28 mouse cellular contexts compared by ENCODE assay signal in genomic region chr2:50147308-50147707, GRCm38 (mm10).
A peak's percentile ranks its signal among the peaks of the same experiment; 100 is the strongest.
DNase-seq lines count a peak whose midpoint lies in the region; ATAC-seq and TF ChIP-seq lines count a peak whose summit lies in the region.
"Had no signal": no experiment of that assay in that cellular context is flagged by ENCODE, and none has a peak within 500 bp of the region (broad histone marks: within the 10 kb centered on the region; RNA-seq: fewer than 3 reads in every experiment).

No protein-coding gene starts in this region.

- no peak for ATAC-seq in forebrain, postnatal 0 days
- ATAC-seq in forebrain, embryonic 13.5 days = no peak
- ATAC-seq in granulocyte monocyte progenitor cell, adult 5-6 weeks (replicated peaks; ENCODE audit: poor library complexity, severe bottlenecking) = peak; percentile 48; the same call in 1 of the 2 replicates
- peak; percentile 24; the same call in 1 of the 2 replicates for ATAC-seq in limb, embryonic 15.5 days (ENCODE audit: insufficient number of reproducible peaks, low FRiP score, low TSS enrichment, low read depth)
- no peak for ATAC-seq in midbrain, postnatal 0 days (ENCODE audit: low FRiP score)
- ATAC-seq: hindbrain, postnatal 0 days; intestine, embryonic 15.5 days; midbrain, embryonic 16.5 days; Patski had no signal

- H3K27me3 ChIP-seq in forebrain, postnatal 0 days (ENCODE audit: insufficient read depth, low read length) = no peaks in the 10 kb centered on the region
- H3K27me3 ChIP-seq in forebrain, embryonic 13.5 days = no peaks in the 10 kb centered on the region
- H3K27me3 ChIP-seq in limb, embryonic 15.5 days = no peaks in the 10 kb centered on the region
- no peaks in the 10 kb centered on the region for H3K27me3 ChIP-seq in midbrain, postnatal 0 days (ENCODE audit: insufficient read depth, low read length)
- H3K27me3 ChIP-seq: hindbrain, embryonic 12.5 days; intestine, embryonic 15.5 days; neural tube, embryonic 12.5 days; Patski had no signal

- no peak overlapping the region for H3K4me3 ChIP-seq in forebrain, postnatal 0 days (ENCODE audit: low read depth, low read length)
- no peak overlapping the region for H3K4me3 ChIP-seq in forebrain, embryonic 13.5 days
- H3K4me3 ChIP-seq in limb, embryonic 15.5 days = no peak overlapping the region
- no peak overlapping the region for H3K4me3 ChIP-seq in midbrain, postnatal 0 days (ENCODE audit: low read depth, low read length)
- H3K4me3 ChIP-seq: gastrocnemius, adult 2 months; hindbrain, embryonic 12.5 days; intestine, embryonic 15.5 days; myocyte; neural tube, embryonic 12.5 days had no signal

- no peaks in the 10 kb centered on the region for H3K36me3 ChIP-seq in forebrain, postnatal 0 days (ENCODE audit: insufficient read depth)
- no peaks in the 10 kb centered on the region for H3K36me3 ChIP-seq in forebrain, embryonic 13.5 days (ENCODE audit: poor library complexity, severe bottlenecking)
- no peaks in the 10 kb centered on the region for H3K36me3 ChIP-seq in limb, embryonic 15.5 days
- H3K36me3 ChIP-seq in midbrain, postnatal 0 days (ENCODE audit: insufficient read depth, low read length) = no peaks in the 10 kb centered on the region
- H3K36me3 ChIP-seq: hindbrain, embryonic 12.5 days; intestine, embryonic 15.5 days; neural tube, embryonic 12.5 days had no signal

- H3K9ac ChIP-seq in forebrain, postnatal 0 days = no peak overlapping the region
- no peak overlapping the region for H3K9ac ChIP-seq in forebrain, embryonic 13.5 days
- no peak overlapping the region for H3K9ac ChIP-seq in limb, embryonic 15.5 days
- no peak overlapping the region for H3K9ac ChIP-seq in midbrain, postnatal 0 days (replicated peaks; ENCODE audit: low read length, poor library complexity, severe bottlenecking)
- H3K9ac ChIP-seq: hindbrain, embryonic 12.5 days; intestine, embryonic 15.5 days; liver, embryonic 14.5 days; lung, embryonic 14.5 days; neural tube, embryonic 12.5 days had no signal

- no peak overlapping the region for H3K4me2 ChIP-seq in forebrain, postnatal 0 days (ENCODE audit: low read depth)
- no peak overlapping the region for H3K4me2 ChIP-seq in forebrain, embryonic 13.5 days
- H3K4me2 ChIP-seq in limb, embryonic 15.5 days = no peak overlapping the region
- H3K4me2 ChIP-seq in midbrain, postnatal 0 days (ENCODE audit: low read depth, low read length, poor library complexity, severe bottlenecking) = no peak overlapping the region
- H3K4me2 ChIP-seq: hindbrain, embryonic 12.5 days; intestine, embryonic 15.5 days; lung, embryonic 14.5 days; midbrain, embryonic 11.5 days; neural tube, embryonic 12.5 days had no signal

- no peak for TF ChIP-seq CTCF in forebrain, postnatal 0 days (IDR thresholded peaks at IDR 0.05; ENCODE audit: low read depth)
- TF ChIP-seq CTCF in midbrain, postnatal 0 days (IDR thresholded peaks at IDR 0.05) = no peak

- H3K27ac ChIP-seq in forebrain, postnatal 0 days (ENCODE audit: low read depth, low read length) = no peak overlapping the region
- no peak overlapping the region for H3K27ac ChIP-seq in forebrain, embryonic 13.5 days
- H3K27ac ChIP-seq in limb, embryonic 15.5 days = no peak overlapping the region
- no peak overlapping the region for H3K27ac ChIP-seq in midbrain, postnatal 0 days (ENCODE audit: low read depth, low read length)
- H3K27ac ChIP-seq: gastrocnemius, adult 2 months; hindbrain, embryonic 12.5 days; hindbrain, postnatal 0 days; intestine, embryonic 15.5 days; liver, embryonic 14.5 days; neural tube, embryonic 12.5 days had no signal

- DNase-seq in forebrain, postnatal 0 days = peak; percentile 25
- peak; percentile 11 for DNase-seq in brain, adult 2 months (ENCODE audit: low read depth, low spot score)
- no peak for DNase-seq in midbrain, postnatal 0 days (ENCODE audit: low spot score)
- DNase-seq in lung, adult 18-20 months = no peak
- DNase-seq: adrenal gland, postnatal 10 days; cerebellum, adult 11 months; cerebellum, adult 9-11 months; gastrocnemius, adult 2 months; kidney, adult 8-10 months; kidney, postnatal 10 days; layer of hippocampus, postnatal 36 days; liver; lung, embryonic 14.5 days; right cerebral cortex, adult 18-20 months; spleen, adult 18-20 months; thymus, postnatal 14 days had no signal

- 65% methylated on average over 9 of the region's 9 CpGs for WGBS in forebrain, postnatal 0 days
- WGBS in forebrain, embryonic 13.5 days = 88% methylated on average over 9 of the region's 9 CpGs
- WGBS in limb, embryonic 15.5 days = 18% methylated on average over 9 of the region's 9 CpGs
- WGBS in midbrain, postnatal 0 days = 82% methylated on average over 9 of the region's 9 CpGs

- no peaks in the 10 kb centered on the region for H3K9me3 ChIP-seq in forebrain, postnatal 0 days (ENCODE audit: low read length)
- H3K9me3 ChIP-seq in forebrain, embryonic 13.5 days (replicated peaks) = no peaks in the 10 kb centered on the region
- no peaks in the 10 kb centered on the region for H3K9me3 ChIP-seq in limb, embryonic 15.5 days
- H3K9me3 ChIP-seq in midbrain, postnatal 0 days (ENCODE audit: low read length) = no peaks in the 10 kb centered on the region
- H3K9me3 ChIP-seq: hindbrain, embryonic 12.5 days; intestine, embryonic 15.5 days; neural tube, embryonic 12.5 days had no signal

- no peaks in the 10 kb centered on the region; the same call in 1 of the 2 replicates for H3K4me1 ChIP-seq in forebrain, postnatal 0 days (ENCODE audit: insufficient read depth)
- H3K4me1 ChIP-seq in forebrain, embryonic 13.5 days = peaks cover 7% of the 10 kb centered on the region; the same call in 1 of the 2 replicates
- peaks cover 19% of the 10 kb centered on the region for H3K4me1 ChIP-seq in limb, embryonic 15.5 days
- H3K4me1 ChIP-seq in midbrain, postnatal 0 days (ENCODE audit: insufficient read depth, low read length) = no peaks in the 10 kb centered on the region; the same call in 1 of the 2 replicates
- H3K4me1 ChIP-seq: intestine, embryonic 15.5 days; neural tube, embryonic 12.5 days had no signal

Comparison
In these comparisons a context has a peak if more than half of its experiments do, and no peak if none do; other contexts are left out.
1. ATAC-seq: peak in granulocyte monocyte progenitor cell, adult 5-6 weeks (single experiment) and limb, embryonic 15.5 days (single experiment); none in forebrain, postnatal 0 days (single experiment), forebrain, embryonic 13.5 days (single experiment) and midbrain, postnatal 0 days (single experiment).
2. DNase-seq: peak in forebrain, postnatal 0 days (single experiment) and brain, adult 2 months (single experiment); none in midbrain, postnatal 0 days (single experiment) and lung, adult 18-20 months (0 of 2).